Mouse (Mus musculus) erythroblast, embryonic 14.5 days (primary cell): Measurements from ENCODE around the gene Thada. TPM values are rescaled to one million over a fixed set of nuclear protein-coding genes. Genes with fewer than 3 reads are reported as not detected.
A peak's percentile ranks its signal among the peaks of the same experiment; 100 is the strongest.

Experiments used
- H3K27me3 ChIP-seq: 2 replicates; pipeline ENCODE4 v1.6.1; 2012; ENCODE audit warnings: inconsistent platforms; ENCODE audit not compliant: control insufficient read depth
- H3K36me3 ChIP-seq: 2 replicates; pipeline ENCODE4 v1.6.1; 2012; ENCODE audit warnings: mild to moderate bottlenecking, inconsistent platforms; ENCODE audit not compliant: control insufficient read depth
- H3K4me1 ChIP-seq: 2 replicates; pipeline ENCODE4 v1.6.1; 2012; ENCODE audit warnings: inconsistent platforms; ENCODE audit not compliant: control insufficient read depth
- H3K4me3 ChIP-seq: replicated peaks from 2 replicates; pipeline ENCODE3; 2012; ENCODE audit warnings: moderate library complexity, mild to moderate bottlenecking, inconsistent platforms
- H3K9me3 ChIP-seq: 2 replicates; pipeline ENCODE4 v1.6.1; 2012; ENCODE audit warnings: low read length, inconsistent platforms, mixed read lengths; ENCODE audit not compliant: control insufficient read depth
- GATA1 ChIP-seq: IDR thresholded peaks from 2 replicates; pipeline ENCODE4 v1.6.1; 2012; ENCODE audit warnings: low read length, inconsistent platforms, mixed read lengths
- TAL1 ChIP-seq: IDR thresholded peaks from 3 replicates; pipeline ENCODE4 v1.6.1; 2012; ENCODE audit warnings: low read length, inconsistent platforms, mixed read lengths
- polyA plus RNA-seq: library from polyadenylated mRNA; stranded (reverse); fragments of >175 nt; gene quantifications from 2 replicates; pipeline ENCODE4 v1.2.3, GENCODE M21; 2012

Thada gene
- polyA plus RNA-seq, 1 experiment = 0.08 TPM

- Histone ChIP-seq H3K36me3 (no peaks in the 10 kb centered on the region; the same call in 1 of the 2 replicates), H3K9me3 (no peaks in the 10 kb centered on the region), H3K27me3 (no peaks in the 10 kb centered on the region), H3K4me1 (peaks cover 75% of the 10 kb centered on the region), H3K4me3 (no peak overlapping the region)
- TF ChIP-seq GATA1 (no peak), TAL1 (no peak)
These were observed 308.1 kb downstream of the Thada start for GRCm38 (mm10) chr17:84157743-84158460.

- Histone ChIP-seq H3K36me3 (peaks cover 4% of the 10 kb centered on the region), H3K4me3 (no peak overlapping the region), H3K4me1 (peaks cover 81% of the 10 kb centered on the region)
These were observed 309.0 kb downstream of the Thada start for GRCm38 (mm10) chr17:84156748-84157742.

GRCm38 (mm10) chr17:84156227-84156573 is 309.8 kb downstream of the Thada start:
- TF ChIP-seq GATA1 (no peak), TAL1 (no peak)
- Histone ChIP-seq H3K27me3 (no peaks in the 10 kb centered on the region), H3K4me1 (peaks cover 81% of the 10 kb centered on the region), H3K36me3 (peaks cover 6% of the 10 kb centered on the region), H3K4me3 (no peak overlapping the region), H3K9me3 (no peaks in the 10 kb centered on the region)

More at GRCm38 (mm10) chr17:84156748-84157742, 309.0 kb downstream of the Thada start:
- Histone ChIP-seq H3K27me3 (no peaks in the 10 kb centered on the region), H3K9me3 (no peaks in the 10 kb centered on the region)
- no peak for TF ChIP-seq TAL1
- TF ChIP-seq GATA1 = no peak

GRCm38 (mm10) chr17:84155516-84156226 is 310.3 kb downstream of the Thada start:
- no peaks in the 10 kb centered on the region for H3K9me3 ChIP-seq
- TF ChIP-seq TAL1 = no peak
- TF ChIP-seq GATA1 = no peak
- H3K4me3 ChIP-seq = no peak overlapping the region
- no peaks in the 10 kb centered on the region for H3K27me3 ChIP-seq
- peaks cover 80% of the 10 kb centered on the region for H3K4me1 ChIP-seq
- H3K36me3 ChIP-seq = peaks cover 6% of the 10 kb centered on the region

- Histone ChIP-seq H3K4me3 (no peak overlapping the region), H3K4me1 (peaks cover 84% of the 10 kb centered on the region), H3K9me3 (no peaks in the 10 kb centered on the region), H3K27me3 (no peaks in the 10 kb centered on the region), H3K36me3 (peaks cover 9% of the 10 kb centered on the region)
- TF ChIP-seq GATA1 (no peak), TAL1 (no peak)
These were observed 311.0 kb downstream of the Thada start for GRCm38 (mm10) chr17:84155029-84155338.

GRCm38 (mm10) chr17:84154302-84155028 is 311.5 kb downstream of the Thada start:
- H3K4me1 ChIP-seq = peaks cover 90% of the 10 kb centered on the region
- H3K36me3 ChIP-seq = peaks cover 9% of the 10 kb centered on the region
- H3K9me3 ChIP-seq = no peaks in the 10 kb centered on the region
- H3K4me3 ChIP-seq = peak overlapping the region; percentile 17
- H3K27me3 ChIP-seq = no peaks in the 10 kb centered on the region
- TF ChIP-seq GATA1 = no peak
- no peak for TF ChIP-seq TAL1

GRCm38 (mm10) chr17:84152976-84153786 is 312.8 kb downstream of the Thada start:
- peak overlapping the region; percentile 42 for H3K4me3 ChIP-seq
- no peaks in the 10 kb centered on the region for H3K9me3 ChIP-seq
- no peaks in the 10 kb centered on the region for H3K27me3 ChIP-seq
- H3K4me1 ChIP-seq = peaks cover 97% of the 10 kb centered on the region
- TF ChIP-seq GATA1 = peak; percentile 85
- TF ChIP-seq TAL1 = peak; percentile 69
- H3K36me3 ChIP-seq = peaks cover 12% of the 10 kb centered on the region
